Mouse (Mus musculus): Measurements from ENCODE around the gene Galntl6.

DNA sequence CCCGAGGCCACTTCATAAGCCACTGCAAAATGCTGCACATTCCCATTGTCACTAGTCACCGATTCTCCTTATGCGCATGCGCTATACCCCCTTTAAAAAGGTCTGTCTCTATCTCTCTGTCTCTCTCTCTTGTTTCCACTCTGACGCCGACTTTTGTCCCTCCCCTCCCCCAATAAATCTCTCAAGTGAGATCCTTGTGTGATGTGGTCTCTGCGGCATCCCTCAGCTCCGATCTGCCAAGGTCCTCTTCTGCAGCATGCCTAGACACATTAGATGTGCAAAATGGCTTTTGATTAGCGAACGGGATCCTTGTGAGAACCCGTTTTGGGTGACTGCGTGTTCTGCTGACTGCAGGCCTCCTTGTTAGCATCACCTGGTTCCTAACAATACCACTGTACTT lies 1168.8 kb downstream of the Galntl6 start:
- TF ChIP-seq ZMIZ1 (IDR thresholded peaks at IDR 0.05; ENCODE audit: low read depth, low read length) (no peak), POLR2A (IDR thresholded peaks at IDR 0.05; ENCODE audit: low read depth, low read length) (no peak), CTCF (conservative IDR thresholded peaks at IDR 0.05 in 1 of 2, IDR thresholded peaks at IDR 0.05 in 1 of 2; ENCODE audit: low read depth in 2 of 2, low read length in 2 of 2) (no peak), MAX (IDR thresholded peaks at IDR 0.05; ENCODE audit: low read length) (no peak), MYC (IDR thresholded peaks at IDR 0.05; ENCODE audit: low read depth, low read length) (no peak), ETS1 (conservative IDR thresholded peaks at IDR 0.05; ENCODE audit: low read depth, low read length) (no peak)

All from CH12.LX (cell line).